Mouse (Mus musculus) hindbrain, embryonic 14.5 days (tissue): ENCODE data around the gene Myo16. TPM values are rescaled to one million over a fixed set of nuclear protein-coding genes. Genes with fewer than 3 reads are reported as not detected.

Source experiments
- ATAC-seq: fragments of 200-750 bp; cut with Nextera tagmentation; 2 replicates; pipeline ENCODE4 v1.8.0; 2017; ENCODE audit warnings: moderate number of reproducible peaks, mild to moderate bottlenecking, moderate TSS enrichment, moderate library complexity; ENCODE audit not compliant: low FRiP score
- DNase-seq: peaks from one replicate; pipeline ENCODE4 v3.0.0-alpha.2; 2015; ENCODE audit warnings: low spot score
- H3K27ac ChIP-seq: fragments of 300-500 bp; sonication (generic); 2 replicates; pipeline ENCODE4 v1.5.1; 2014; ENCODE audit warnings: mild to moderate bottlenecking, moderate library complexity
- H3K27me3 ChIP-seq: fragments of 300-500 bp; sonication (generic); 2 replicates; pipeline ENCODE4 v1.6.1; 2014; ENCODE audit warnings: mild to moderate bottlenecking, low read length, mixed read lengths; ENCODE audit not compliant: control insufficient read depth, insufficient read depth
- H3K36me3 ChIP-seq: fragments of 300-500 bp; sonication (generic); replicated peaks from 2 replicates; pipeline ENCODE4 v1.6.1; 2014; ENCODE audit not compliant: control insufficient read depth, insufficient read depth
- H3K4me1 ChIP-seq: fragments of 300-500 bp; sonication (generic); replicated peaks from 2 replicates; pipeline ENCODE4 v1.6.1; 2014; ENCODE audit warnings: antibody characterized with exemption, low read length, mixed read lengths; ENCODE audit not compliant: control insufficient read depth, insufficient read depth
- H3K4me2 ChIP-seq: fragments of 300-500 bp; sonication (generic); replicated peaks from 2 replicates; pipeline ENCODE4 v1.6.1; 2014; ENCODE audit warnings: mild to moderate bottlenecking, moderate library complexity
- H3K4me3 ChIP-seq: fragments of 300-500 bp; sonication (generic); replicated peaks from 2 replicates; pipeline ENCODE4 v1.5.1; 2014; ENCODE audit warnings: mild to moderate bottlenecking, low read length
- H3K9ac ChIP-seq: fragments of 300-500 bp; sonication (generic); 2 replicates; pipeline ENCODE4 v1.6.1; 2014
- H3K9me3 ChIP-seq: fragments of 300-500 bp; sonication (generic); 2 replicates; pipeline ENCODE4 v1.6.1; 2016; ENCODE audit warnings: low read length; ENCODE audit not compliant: control insufficient read depth
- WGBS: fragments of 180-500 bp; shearing (Covaris S2); extraction: QIAGEN DNeasy Blood & Tissue Kit; methylation state at CpG from one replicate; pipeline ENCODE4 v1.1.7; 2014; 5-methylcytosine and 5-hydroxymethylcytosine counted together
- polyA plus RNA-seq: library from polyadenylated mRNA; unstranded; fragments of >200 nt; fragmentation: Nextera tagmentation; extraction: Ambion mirVana; gene quantifications from 2 replicates; pipeline ENCODE4 v1.2.1, GENCODE M21; 2014

Myo16 gene
- polyA plus RNA-seq, 1 experiment from 2014 or later = 6.7 TPM

DNA sequence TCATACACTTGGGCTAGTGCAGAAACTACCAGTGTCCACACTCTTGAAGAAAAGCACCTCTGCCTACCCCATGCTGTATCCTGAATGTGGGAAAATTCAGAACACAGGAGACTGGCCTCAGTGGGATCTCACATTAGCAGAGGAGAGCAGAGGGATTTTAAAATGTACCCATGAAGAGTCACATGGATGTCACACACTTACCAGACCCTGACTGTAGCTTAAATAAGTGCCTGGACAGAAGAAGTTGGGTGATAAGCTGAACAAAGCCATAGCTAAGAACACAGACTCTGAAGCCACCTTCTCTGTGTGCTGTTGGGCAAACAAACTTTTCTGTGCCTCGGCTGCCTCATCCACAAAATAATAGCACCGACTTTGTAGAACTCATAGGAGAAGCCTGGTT is 477.3 kb downstream of the Myo16 start:
- 95% methylated on average over 2 of the region's 2 CpGs for WGBS
- no peak overlapping the region for H3K9ac ChIP-seq

GRCm38 (mm10) chr8:10632603-10633002 is 478.9 kb downstream of the Myo16 start:
- no peak overlapping the region for H3K4me3 ChIP-seq
- H3K9ac ChIP-seq = no peak overlapping the region
- H3K9me3 ChIP-seq = no peaks in the 10 kb centered on the region
- H3K36me3 ChIP-seq = no peaks in the 10 kb centered on the region
- H3K4me1 ChIP-seq = peaks cover 16% of the 10 kb centered on the region; the same call in 1 of the 2 replicates
- 81% methylated on average over 6 of the region's 6 CpGs for WGBS
- no peaks in the 10 kb centered on the region for H3K27me3 ChIP-seq
- DNase-seq = no peak
- H3K4me2 ChIP-seq = no peak overlapping the region
- no peak for ATAC-seq
- H3K27ac ChIP-seq = no peak overlapping the region

More for the DNA sequence above, 477.3 kb downstream of the Myo16 start:
- Histone ChIP-seq H3K4me1 (peaks cover 16% of the 10 kb centered on the region; the same call in 1 of the 2 replicates), H3K27me3 (no peaks in the 10 kb centered on the region), H3K27ac (no peak overlapping the region), H3K4me3 (no peak overlapping the region), H3K36me3 (no peaks in the 10 kb centered on the region), H3K9me3 (no peaks in the 10 kb centered on the region), H3K4me2 (no peak overlapping the region)
- no peak for ATAC-seq
- no peak for DNase-seq

- no peak for DNase-seq
- Histone ChIP-seq H3K9ac (no peak overlapping the region), H3K36me3 (no peaks in the 10 kb centered on the region), H3K4me3 (no peak overlapping the region), H3K27me3 (no peaks in the 10 kb centered on the region), H3K4me2 (no peak overlapping the region), H3K27ac (no peak overlapping the region), H3K4me1 (peaks cover 12% of the 10 kb centered on the region; the same call in 1 of the 2 replicates), H3K9me3 (no peaks in the 10 kb centered on the region)
- ATAC-seq = no peak
- 65% methylated on average over 11 of the region's 12 CpGs for WGBS
Measured at GRCm38 (mm10) chr8:10633360-10634140, 479.8 kb downstream of the Myo16 start.

DNA sequence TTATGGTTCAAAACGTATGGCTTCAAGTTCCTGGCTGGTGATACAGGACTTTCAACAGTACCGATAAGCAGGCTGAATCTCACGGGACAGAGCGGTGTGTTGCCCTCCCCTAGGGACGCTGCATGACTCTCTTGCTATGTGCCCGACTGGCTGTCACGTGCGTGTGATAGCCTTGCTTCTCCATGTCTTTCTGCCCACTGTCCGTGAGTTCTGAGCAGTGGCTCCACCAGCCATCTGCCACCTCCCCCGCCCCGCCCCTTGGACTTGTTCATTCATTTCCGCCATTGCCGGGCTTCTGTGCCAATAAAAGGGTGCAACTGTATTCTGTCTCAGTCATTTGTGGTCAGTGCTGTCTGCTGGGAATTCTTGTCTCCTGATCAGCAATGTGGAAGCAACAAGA is 480.7 kb downstream of the Myo16 start:
- Histone ChIP-seq H3K27ac (no peak overlapping the region), H3K4me1 (peaks cover 8% of the 10 kb centered on the region; the same call in 1 of the 2 replicates), H3K4me2 (no peak overlapping the region), H3K9ac (no peak overlapping the region), H3K9me3 (no peaks in the 10 kb centered on the region), H3K36me3 (no peaks in the 10 kb centered on the region), H3K4me3 (no peak overlapping the region), H3K27me3 (no peaks in the 10 kb centered on the region)
- DNase-seq (no peak), ATAC-seq (no peak)
- WGBS = 56% methylated on average over 13 of the region's 13 CpGs

DNA sequence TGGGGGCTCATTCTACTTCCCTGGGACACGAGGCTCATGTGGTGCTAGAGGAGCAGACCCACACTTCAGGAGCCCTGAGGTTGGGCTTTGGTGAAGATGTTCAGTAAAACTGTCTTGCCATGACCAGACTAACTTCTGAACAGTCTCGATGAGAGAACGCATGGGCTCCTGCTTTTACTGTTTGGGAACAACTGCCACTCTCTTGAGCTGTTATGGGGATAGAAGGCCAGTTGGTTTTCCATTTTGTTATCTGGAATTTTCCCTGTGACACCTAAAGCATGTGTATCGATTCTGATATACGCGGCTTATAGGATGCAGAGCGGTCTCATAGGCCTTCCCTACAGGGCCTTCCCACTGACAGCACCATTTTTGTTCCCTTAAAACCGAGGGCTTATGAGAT is 485.2 kb downstream of the Myo16 start:
- no peak overlapping the region for H3K4me2 ChIP-seq

GRCm38 (mm10) chr8:10640176-10640810 is 486.6 kb downstream of the Myo16 start:
- no peak overlapping the region for H3K4me3 ChIP-seq
- no peak overlapping the region for H3K9ac ChIP-seq
- no peak for DNase-seq
- H3K36me3 ChIP-seq = no peaks in the 10 kb centered on the region
- H3K27ac ChIP-seq = no peak overlapping the region
- H3K27me3 ChIP-seq = no peaks in the 10 kb centered on the region
- peaks cover 11% of the 10 kb centered on the region for H3K4me1 ChIP-seq
- no peaks in the 10 kb centered on the region for H3K9me3 ChIP-seq
- ATAC-seq = no peak
- no peak overlapping the region for H3K4me2 ChIP-seq
- 86% methylated on average over 9 of the region's 9 CpGs for WGBS

More for the DNA sequence above, 485.2 kb downstream of the Myo16 start:
- Histone ChIP-seq H3K27me3 (no peaks in the 10 kb centered on the region), H3K4me1 (0 out of 2 replicates have a peak, but pooled peaks cover 4% of the 10 kb centered on the region), H3K27ac (no peak overlapping the region), H3K9me3 (no peaks in the 10 kb centered on the region), H3K9ac (no peak overlapping the region), H3K36me3 (no peaks in the 10 kb centered on the region), H3K4me3 (no peak overlapping the region)
- 93% methylated on average over 8 of the region's 8 CpGs for WGBS
- ATAC-seq (no peak), DNase-seq (no peak)

GRCm38 (mm10) chr8:10640859-10641258 is 487.1 kb downstream of the Myo16 start:
- Histone ChIP-seq H3K4me2 (no peak overlapping the region), H3K4me1 (peaks cover 11% of the 10 kb centered on the region), H3K36me3 (no peaks in the 10 kb centered on the region), H3K27me3 (no peaks in the 10 kb centered on the region), H3K9ac (no peak overlapping the region), H3K9me3 (no peaks in the 10 kb centered on the region), H3K4me3 (no peak overlapping the region), H3K27ac (no peak overlapping the region)
- no peak for DNase-seq
- no peak for ATAC-seq
- WGBS = 84% methylated on average over 7 of the region's 7 CpGs

- Histone ChIP-seq H3K27ac (no peak overlapping the region), H3K27me3 (no peaks in the 10 kb centered on the region), H3K4me3 (no peak overlapping the region), H3K4me1 (peaks cover 11% of the 10 kb centered on the region), H3K9me3 (no peaks in the 10 kb centered on the region), H3K36me3 (no peaks in the 10 kb centered on the region), H3K4me2 (no peak overlapping the region), H3K9ac (no peak overlapping the region)
- ATAC-seq = no peak
- DNase-seq = no peak
Measured at GRCm38 (mm10) chr8:10641343-10641742, 487.6 kb downstream of the Myo16 start.

DNA sequence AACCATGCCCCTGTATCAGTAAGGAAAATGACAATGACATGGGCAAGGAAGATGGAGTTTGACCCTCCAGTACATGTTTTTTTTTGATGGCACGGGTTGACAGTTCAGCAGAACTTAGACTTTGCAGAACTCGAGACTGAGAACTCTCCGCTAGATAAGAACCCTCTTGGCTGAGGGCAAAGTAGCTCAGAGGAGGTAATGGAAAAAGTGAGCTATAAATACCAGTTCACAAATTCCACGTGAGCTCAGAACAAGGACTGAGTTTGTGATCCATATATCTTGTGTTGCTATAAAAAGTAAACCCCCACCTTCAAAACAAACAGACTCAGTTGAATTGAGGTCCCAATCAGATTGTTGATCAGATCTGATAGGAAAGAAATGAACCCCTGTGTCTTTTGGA is 489.5 kb downstream of the Myo16 start:
- WGBS = 93% methylated on average over 4 of the region's 4 CpGs
- Histone ChIP-seq H3K27me3 (no peaks in the 10 kb centered on the region), H3K9me3 (no peaks in the 10 kb centered on the region), H3K4me1 (peaks cover 14% of the 10 kb centered on the region), H3K27ac (no peak overlapping the region), H3K4me3 (no peak overlapping the region), H3K4me2 (no peak overlapping the region), H3K36me3 (no peaks in the 10 kb centered on the region), H3K9ac (no peak overlapping the region)
- ATAC-seq (no peak), DNase-seq (no peak)
